Mouse (Mus musculus) gastrocnemius, postnatal 10 days (tissue): ENCODE measurements around the gene Agtr1a. TPM values are rescaled to one million over a fixed set of nuclear protein-coding genes. Genes with fewer than 3 reads are reported as not detected.

Source experiments
- DNase-seq: peaks from one replicate; pipeline ENCODE4 v3.0.0; 2021; ENCODE audit warnings: mixed read lengths
- total RNA-seq, 2 experiments: library from RNA; stranded (reverse); gene quantifications; 2 replicates each; pipeline ENCODE4 v1.2.3; 2021

Gene Agtr1a
- total RNA-seq, 2 experiments from 2014 or later, result 16.1 to 16.5 TPM

DNA sequence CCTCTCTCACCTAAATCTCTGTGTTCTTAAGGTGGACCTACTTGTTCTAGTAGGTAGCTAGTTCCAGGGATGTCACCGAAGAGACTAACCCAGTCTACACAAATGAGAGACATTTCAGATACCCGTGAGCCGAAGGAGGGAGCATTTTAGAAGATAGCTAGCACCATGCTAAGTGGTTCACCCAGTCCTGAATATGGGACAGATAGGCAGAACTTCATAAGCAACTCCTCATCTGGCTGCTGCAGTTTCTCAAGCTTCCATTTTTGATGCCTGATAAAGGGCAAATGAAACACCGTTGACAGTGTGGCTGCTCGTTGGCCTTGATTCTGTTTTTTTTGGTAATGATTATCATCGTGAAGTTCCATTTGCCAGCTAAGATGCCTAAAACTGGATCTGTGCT is 25.8 kb downstream of the Agtr1a start:
- no peak for DNase-seq

DNA sequence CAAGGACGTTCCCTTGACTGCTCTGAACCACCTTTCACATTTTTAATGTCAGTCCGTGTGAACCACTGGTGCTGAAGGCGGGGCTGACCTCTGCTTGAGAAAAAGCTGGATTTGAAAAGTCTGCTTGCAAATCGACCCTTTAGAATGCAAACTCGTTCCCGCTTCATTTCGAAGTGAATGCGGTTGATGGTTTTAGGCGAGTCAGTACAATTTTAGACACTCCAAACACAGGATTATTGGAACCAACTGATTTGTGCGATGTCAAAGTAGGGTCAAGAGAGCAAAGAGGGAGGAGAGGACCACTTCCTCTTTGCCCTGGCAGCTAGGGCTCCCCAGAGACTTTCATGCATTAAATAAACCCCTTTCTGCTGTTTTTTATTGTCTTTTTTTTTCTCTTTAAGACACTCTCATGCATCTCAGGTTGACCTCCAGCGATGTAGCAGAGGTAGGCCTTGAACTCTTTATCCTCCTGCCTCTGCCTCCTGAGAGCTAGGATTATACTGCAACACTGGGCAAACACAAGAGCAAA is 27.9 kb downstream of the Agtr1a start:
- no peak for DNase-seq

DNA sequence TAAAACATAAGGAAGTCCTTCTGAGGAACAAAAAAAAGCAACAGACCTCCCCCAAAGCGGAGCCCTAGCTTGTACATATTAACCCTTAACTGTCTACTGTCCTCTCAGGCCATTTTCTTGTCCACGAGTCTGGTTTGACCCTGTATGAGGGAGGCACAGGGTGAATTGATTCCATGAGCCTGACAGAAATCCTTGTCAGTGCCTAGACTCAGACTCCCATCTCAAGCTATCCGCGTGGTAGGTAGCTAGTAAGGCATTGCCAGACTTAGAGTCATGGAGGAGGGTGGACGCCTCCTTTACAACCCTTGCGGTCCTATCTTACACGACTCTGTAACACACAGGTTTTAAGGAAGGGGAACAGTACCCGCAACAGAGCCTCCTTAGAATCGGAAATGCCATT is 28.5 kb downstream of the Agtr1a start:
- DNase-seq, result no peak

DNA sequence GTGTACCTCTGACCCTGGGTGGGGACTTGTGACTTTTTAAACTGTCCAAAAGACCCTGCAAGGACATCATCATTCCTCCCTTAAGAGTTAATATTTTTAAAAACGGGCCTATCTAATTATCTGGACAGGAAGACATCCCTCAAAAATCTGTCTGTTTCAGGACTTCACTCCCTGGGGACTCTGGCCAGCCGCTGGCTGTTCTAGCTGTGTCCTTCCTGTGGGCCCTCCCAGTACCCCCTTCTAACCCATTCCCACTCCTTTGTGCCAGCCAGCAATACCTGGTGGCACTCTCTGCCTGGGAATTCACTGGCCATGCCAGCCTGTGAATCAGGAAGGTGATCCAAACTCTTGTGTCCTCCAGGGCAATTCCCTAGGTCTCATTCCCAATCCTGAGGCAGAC is 29.1 kb downstream of the Agtr1a start:
- no peak for DNase-seq

DNA sequence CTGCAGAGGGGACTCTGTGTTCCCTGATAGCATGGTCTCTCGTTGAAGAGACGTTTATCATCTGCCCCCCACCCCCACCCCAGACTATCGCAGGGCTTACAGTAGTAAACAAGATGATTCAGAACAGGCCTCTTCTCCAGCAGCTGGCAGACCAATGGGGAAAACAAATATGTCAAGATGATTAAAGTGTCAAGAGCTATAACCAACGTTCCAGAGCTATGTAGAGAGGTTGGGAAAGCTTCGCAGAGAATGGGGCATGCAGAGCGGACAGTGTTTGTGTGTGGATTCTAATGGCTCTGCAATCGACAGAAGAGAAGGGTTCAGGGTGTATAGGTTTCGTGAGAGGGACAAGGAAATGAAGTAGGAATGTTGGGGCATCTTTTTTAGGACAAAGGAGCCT is 31.9 kb downstream of the Agtr1a start:
- DNase-seq, result no peak

DNA sequence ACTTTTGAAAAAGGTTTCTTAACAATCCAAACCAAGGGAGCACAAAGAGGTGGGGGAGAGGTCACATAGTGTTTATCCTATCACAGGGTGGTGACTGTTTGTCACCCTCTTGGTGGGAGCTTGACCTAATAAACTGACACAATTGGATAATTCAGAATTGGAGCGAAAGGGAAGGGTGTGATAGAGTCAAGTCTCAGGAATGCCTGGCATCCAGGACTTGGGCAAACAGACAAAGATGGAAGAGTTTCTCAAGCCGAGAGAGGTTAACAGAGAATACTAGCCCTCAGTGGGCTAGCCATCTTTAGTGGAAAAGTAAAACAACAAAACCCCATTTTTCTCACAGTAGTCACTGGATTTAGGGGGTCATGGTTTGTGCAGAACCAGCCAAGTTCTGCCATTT is 32.5 kb downstream of the Agtr1a start:
- DNase-seq, result no peak

DNA sequence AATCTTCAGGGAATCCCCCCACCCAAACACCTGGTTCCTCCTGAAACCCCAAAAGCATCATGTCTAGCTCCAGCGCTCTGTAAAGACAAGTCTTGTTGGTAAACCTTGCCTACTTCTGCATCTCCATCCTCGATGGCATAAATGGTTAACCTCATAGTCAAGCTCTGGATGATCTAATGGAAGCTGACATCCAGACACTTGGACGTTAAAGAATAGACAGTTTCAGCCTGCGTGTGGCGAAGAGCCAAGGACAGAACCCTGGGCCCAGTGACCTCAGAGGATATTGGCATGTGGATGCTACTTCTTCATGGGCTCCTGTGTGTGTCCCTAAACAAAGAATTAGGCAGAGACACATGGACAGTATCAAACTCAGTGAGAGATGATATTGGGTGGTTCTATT is 42.6 kb downstream of the Agtr1a start:
- no peak for DNase-seq

DNA sequence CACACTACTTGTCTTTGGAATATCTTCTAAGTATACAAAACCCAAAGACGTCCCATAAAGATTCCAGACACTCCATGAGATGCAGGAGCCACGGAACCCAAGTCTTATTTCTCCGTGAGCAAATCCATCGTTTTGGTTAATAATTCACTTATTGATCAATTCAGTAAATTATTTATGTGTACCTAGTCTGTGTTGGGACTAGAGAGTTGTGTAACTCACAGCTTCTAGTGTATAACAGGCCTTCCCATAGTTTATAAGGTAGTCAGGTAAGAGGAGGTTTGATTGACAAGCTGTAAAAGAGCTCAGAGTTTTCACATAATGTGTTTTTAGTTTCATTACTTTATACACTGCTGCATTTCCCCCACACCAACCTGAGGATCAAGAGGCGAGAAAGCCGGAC is 48.9 kb downstream of the Agtr1a start:
- DNase-seq, result no peak

DNA sequence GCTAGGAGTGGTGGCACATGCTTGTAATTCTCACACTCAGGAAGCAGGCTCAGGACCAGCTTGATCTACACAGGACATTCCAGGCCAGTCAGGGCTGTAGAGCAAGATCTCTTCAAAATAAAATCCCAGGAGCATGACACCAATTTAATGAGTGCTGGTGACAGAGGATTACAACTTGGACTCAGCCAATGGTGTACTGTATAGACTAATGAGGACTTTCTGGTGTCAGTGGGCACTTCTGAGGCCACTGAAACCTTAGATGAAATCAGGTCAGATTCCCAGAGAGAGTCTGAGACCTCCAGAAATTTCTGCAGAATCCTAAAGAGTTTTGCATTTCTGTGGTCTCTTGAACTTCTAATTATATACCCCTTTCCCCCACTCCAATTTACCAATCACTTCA is 57.9 kb downstream of the Agtr1a start:
- DNase-seq, result no peak

DNA sequence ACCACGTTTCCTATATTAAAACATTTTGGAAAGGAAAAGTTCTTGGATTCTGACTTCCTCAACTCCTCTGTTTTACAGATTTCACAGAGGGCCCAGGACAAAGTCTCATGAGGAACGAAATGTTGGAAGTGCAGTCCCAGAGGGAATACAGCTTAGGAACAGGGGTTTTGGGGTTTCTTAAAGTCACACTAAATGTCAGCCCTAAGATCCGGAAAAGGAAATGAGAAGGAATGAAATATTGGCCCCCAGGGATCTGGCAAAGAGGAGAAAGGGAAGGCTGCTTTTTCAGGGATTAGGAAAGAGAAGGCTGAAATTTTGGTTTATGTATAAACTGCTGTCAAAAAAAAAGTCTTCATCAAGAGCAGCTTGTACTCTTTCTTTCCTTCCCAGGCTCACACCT is 60.2 kb downstream of the Agtr1a start:
- DNase-seq, result no peak

DNA sequence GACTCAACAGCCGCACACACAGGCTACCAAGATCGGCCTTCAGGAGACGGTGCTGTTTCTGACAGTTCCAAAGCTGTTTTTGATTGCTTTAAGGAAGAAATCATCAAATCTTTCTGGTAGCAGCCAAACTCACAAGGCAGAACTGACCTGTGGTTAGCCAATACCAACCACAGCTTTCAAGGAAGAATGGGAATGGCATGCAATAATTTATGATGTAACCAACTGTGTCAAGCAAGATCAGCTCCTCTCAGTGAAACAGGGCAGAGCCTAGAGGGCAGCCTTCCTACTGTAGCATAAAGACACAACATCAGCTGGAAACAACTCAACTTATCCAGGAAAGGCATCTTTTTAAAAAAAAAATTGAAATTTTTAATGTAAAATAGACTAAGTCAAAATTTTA is 62.6 kb downstream of the Agtr1a start:
- DNase-seq, result no peak

DNA sequence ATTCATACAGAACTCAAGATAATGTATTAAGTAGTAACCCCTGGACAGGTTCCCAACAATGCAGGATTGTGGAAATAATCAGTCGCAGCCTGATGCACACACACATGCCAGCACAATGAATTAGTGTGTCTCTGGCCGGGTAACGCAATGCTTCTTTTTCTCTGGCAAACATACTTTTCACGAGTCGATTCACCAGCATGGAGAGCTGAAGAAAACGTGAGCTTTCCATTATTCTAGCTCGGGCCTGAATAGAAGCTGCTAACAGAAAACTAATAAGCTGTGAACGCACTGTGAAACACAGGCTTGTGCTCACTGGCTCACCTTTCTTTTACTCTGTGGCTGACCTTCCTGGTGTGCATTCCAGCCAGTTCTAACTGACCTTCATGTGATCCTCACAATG is 64.4 kb downstream of the Agtr1a start:
- no peak for DNase-seq

DNA sequence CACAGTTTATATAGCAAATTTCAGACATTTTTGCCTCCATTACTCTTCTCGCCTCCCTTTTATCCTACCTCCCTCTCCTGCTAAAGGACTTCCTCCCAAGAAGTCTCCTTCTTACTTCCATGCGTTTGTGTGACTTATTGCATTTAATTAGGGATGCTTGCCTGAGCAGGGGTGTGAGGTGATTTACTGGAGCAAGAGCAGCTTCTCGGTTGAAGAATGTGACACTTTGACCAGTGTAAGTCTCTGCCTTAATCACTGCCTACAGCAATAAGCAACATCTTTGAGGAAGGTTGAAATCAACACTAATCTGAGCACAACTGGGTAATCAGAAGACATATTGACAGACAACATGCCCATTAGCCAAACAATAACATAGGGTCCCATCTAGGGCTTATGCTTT is 67.6 kb downstream of the Agtr1a start:
- DNase-seq, result no peak

DNA sequence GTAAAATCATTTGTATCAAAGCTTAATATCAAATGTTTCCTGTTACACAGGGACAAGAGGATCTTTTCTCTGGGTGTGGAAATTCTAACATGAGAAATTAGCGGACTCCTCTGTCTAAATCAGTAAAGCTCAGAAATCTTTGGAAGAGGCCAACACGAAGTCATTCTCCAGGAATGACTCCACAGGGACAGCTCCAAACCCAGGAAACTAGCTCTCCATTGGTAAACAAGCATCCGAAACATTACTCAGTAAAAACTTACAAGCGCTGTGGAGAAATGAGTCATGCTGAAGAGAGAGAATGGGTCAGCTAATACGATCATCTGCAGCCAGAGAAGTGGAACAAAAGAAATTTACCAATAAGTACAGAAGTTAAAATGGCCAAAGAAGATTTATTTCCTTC is 82.4 kb downstream of the Agtr1a start:
- no peak for DNase-seq

DNA sequence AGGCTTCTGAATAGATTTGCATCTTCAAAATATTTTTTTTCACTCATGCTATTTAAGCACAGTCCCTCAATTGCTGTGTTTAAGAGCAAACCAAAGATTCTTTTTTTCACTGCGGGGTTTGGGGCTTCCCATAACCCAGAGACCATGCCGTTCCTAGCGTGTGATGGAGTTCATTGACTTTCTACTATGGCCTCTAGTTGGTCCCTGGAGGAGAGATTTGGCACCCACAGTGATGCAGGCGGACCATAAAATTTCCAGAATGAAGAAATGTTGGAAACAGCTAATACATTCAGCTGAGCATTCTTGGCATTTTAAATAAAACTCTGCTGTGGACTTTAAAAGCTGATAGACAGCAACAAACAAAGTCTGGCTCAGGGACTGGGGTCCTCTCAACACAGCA is 90.8 kb downstream of the Agtr1a start:
- DNase-seq, result peak; percentile 31

DNA sequence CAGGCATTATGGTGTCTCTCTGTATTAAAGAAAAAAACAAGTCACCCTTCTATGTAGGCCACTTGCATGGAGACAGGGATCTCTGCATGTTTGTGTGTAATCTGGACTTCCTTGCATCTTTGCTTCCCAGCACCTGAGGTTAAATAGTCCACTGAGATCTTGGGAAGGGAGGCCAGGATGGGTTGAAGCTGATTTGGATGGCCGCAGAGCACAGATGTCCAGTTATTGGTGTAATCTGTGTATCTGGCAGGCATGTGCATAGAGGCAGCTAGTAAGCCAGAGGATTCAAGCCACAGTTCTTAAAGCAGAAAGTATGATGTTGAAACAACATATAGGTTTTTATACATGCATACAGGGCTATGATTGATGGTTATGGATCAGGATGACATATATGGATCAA is 91.2 kb downstream of the Agtr1a start:
- no peak for DNase-seq

Other genes starting within 250 kb of the Agtr1a start
- gene Mboat1, start 200.0 kb upstream of the Agtr1a start, total RNA-seq, result 1 to 10 TPM; 7.4 to 7.6 TPM
- 100 to 1,000 TPM; 344 to 438 TPM for gene Uqcrfs1, start 208.9 kb downstream of the Agtr1a start, total RNA-seq